Mouse (Mus musculus) spleen, adult 2 months (tissue): ENCODE data around the gene Gucy2g.

Experiments
- CTCF ChIP-seq: fragments of 200-500 bp; IDR thresholded peaks from 2 replicates; pipeline ENCODE4 v1.5.1; 2011; ENCODE audit warnings: mild to moderate bottlenecking, inconsistent platforms; ENCODE audit not compliant: insufficient read depth, insufficient read length, insufficient replicate concordance; ENCODE audit errors: extremely low read depth
- POLR2A ChIP-seq: fragments of 200-500 bp; IDR thresholded peaks from 2 replicates; pipeline ENCODE4 v1.6.1; 2011; ENCODE audit warnings: low read depth, low read length, inconsistent platforms

DNA sequence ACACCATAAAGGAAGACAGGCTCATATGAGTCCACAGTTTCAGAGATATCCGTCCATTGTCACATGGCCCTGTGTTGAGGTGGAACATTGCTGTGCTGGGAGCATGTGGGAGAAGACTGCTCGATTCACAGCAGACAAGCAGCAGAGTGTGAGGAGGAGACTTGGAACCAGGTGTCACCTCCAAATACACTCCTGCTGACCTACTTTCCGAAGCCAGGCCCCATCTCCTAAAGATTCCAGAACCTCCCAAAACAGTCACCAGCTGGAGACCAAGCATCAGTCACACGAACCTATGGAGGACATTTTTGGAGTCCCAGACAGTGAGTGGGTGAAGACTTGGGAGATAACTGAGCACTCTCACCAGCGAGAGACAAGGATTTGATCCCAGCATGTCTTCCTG lies 4.5 kb downstream of the Gucy2g start:
- TF ChIP-seq CTCF (no peak), POLR2A (no peak)
